Mouse (Mus musculus) monocyte, adult 2 months (primary cell): ENCODE data around the gene Btg1.

Experiments used
- DNase-seq, 2 experiments: peaks; one replicate each; pipeline ENCODE4 v3.0.0; 2022; ENCODE audit warnings: low spot score in 2 of 2, low read depth in 1 of 2

The Btg1 gene

DNA sequence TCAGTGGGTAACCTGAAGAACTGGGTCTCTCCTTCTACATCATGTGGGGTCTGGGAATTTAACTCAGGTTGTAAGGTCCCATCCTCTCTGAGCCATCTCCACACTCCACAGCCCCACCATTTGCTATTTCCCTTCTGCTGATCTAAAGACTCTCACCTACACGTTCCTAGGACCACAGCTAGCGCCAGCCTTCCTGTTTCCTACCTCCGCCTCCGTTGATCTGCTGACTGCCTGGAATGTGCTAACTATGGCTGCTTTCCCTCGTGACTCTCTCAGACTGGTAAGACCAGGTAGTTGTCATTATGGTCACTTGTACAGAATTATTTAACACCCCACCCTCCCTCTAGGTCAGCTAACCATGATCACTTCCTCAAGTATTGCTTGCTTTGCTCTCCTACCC is 13.3 kb downstream of the Btg1 start:
- DNase-seq, result no peak

DNA sequence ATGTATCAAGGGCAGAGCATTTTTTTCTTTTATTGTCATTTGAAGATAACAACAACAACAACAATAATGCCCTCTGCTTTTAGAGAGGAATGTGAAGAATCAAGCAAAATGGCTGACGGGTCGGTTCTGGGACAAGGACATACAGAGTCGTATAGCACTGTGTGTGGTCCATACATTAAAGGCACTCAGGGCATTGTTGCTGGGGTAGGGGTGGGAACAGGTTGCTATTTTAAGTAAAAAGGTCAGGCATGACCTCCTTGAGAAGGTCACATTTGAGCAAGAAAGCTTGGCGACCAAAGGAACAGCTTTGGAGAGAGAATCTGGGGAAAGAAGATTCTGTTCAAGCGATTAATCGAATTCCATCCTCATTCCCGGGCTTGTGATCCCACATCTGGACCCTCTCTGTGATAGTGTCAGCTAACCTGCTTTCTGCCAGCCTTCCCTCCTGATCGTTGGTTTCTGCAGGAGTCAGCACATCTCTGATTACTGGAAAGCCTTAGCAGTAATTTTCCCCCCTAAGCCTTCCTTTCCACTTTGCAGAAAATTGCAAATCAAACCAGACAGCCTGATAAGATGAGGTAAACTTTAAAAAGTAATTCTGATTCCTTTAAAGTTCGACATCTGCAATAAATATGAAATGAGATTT is 14.4 kb downstream of the Btg1 start:
- no peak for DNase-seq

DNA sequence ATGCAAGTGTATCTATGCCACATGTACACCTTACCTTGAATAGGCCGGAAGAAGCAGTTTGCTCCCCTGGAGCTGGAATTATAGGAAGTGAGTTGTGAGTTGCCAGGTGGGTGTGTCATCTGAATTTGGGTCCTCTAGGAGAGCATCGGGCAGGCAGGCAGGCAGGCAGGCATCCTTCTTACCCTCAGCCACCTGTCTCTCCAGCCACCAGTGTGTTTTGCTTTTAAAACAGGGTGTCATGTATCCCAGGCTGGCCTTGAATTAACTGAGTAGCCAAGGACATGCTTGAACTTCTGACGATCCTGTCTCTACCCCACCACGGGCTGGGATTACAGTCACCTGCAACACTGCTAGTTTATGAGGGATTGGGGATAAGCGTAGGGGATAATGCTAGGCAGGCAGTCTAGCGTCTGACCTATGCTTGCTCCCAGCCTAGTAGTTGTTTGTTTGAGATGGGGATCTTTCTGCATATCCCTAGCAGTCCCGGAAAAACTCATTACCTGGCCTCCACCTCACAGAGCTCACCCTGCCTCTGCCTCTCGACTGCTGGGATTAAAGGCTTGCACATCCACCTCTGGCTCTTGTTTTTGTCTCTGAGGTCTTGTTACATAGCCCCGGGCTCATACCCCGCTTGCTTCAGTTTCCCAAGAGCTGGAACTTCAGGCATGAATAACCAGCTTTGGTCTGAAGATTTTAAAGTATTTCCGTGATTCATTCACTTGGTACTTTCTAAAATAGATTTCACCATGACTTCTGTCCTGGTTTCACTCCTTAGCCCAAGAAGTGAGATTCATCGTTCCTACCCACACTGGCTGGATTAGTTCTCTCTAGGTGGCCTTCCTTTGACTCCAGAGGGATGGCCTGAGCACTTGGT is 15.7 kb downstream of the Btg1 start:
- DNase-seq, result no peak

DNA sequence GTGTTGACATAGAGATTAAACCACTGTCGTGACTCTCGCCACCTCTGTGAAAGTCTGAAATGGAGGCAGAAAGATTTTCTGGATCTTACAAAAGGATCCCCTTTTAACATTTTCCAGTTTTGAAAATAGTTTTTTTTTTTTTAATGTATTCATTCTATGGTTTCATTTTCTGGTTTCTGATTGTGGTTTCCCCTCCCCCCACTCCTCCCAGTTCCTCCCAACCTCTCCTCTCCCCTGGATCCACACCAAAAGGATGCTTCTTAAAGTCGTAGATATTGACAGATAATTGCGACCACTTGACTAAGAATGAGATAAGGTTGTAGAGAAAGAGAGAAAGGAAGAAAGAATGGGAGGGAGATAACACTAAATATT is 16.3 kb downstream of the Btg1 start:
- DNase-seq, result no peak

DNA sequence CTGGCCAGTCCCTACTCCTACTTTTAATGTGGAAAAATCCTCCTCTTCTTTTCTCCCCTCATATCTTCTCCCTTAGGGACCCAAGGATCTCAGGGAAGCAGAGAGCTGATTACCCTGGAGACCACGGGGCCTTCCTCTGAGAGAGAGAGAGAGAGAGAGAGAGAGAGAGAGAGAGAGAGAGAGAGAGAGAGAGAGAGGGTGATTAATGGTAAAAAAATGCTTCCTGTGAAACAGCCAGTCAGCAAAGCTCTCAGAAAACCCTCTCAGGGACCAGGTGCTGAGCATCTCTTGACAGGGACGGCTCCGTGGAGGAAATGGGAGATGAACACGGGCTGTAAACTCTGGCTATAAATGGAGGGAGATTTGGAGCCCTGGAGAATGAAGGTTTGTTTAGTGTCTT is 18.7 kb downstream of the Btg1 start:
- no peak for DNase-seq

DNA sequence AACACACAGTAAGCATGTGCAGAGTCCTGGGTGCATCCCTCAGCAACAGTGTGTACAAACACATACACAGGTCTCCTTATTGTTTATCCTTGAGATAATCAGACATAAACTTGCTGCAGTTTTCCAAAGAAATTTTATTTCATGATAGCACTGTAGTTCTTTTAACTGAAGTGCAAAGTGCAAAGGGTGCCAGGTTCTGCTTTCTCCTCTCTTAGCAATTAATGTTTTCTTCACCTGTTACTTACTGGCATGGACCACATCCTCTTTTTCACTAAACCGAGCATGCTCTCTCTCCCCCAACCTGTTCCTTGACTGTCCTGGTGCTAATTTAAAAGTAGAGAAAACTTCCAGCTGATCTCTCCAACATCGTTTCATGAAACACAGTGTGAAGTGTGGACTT is 21.7 kb downstream of the Btg1 start:
- no peak for DNase-seq

DNA sequence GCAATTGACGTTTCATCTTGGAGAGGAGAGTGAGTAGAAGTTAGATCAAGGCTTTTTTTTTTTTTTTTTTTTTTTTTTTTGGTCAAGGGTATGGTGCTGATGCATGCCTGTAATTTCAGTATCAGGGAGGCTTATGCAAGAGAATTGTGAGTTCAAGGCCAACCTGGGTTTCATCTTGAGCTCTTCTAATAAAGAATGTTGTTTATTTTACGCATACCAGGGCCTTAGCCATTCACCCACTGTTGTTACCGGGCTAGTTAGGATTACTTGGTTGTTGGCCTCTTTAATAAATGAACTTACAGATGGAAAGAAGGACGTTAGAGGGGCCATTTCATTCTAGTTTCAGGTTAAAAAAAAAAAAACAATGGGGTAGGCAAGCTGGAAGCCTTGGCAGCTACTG is 25.2 kb downstream of the Btg1 start:
- DNase-seq, result no peak

DNA sequence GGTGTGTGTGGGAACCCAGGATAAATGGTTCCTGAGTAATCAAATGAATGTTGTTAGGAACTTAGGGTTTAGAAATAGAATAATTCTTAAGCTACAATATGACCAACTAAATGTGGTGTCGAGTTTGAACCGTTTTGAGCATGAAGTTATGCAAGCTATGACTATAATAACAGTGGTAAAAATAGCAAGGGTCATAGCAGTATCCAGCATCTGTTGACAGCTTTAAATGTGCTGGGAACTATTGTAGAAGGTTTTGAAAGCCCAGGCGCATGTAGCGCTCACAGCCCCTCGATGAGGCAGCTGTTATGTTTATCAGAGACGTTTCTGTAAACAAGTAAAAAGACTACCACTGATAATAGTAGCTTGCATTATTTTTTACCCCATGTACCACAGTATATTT is 25.9 kb downstream of the Btg1 start:
- DNase-seq, result no peak

DNA sequence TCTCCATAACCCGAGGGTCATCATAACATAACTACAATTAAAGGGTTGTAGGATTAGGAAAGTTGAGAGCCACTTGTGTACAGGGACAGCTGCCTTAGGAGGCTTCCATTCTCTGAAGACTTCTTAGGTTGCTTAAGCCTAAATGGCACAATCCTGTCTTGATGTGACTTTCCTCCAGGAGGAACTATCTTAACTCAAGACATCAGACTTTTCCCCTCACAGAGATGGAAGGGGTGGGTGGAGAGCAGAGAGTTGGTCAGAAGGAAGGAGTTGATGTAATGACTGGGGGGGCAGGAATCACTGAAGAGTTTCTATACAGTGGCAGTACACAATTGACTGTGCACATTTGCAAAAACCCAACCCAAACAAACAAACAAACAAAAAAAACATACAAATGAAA is 28.4 kb downstream of the Btg1 start:
- DNase-seq, result no peak

DNA sequence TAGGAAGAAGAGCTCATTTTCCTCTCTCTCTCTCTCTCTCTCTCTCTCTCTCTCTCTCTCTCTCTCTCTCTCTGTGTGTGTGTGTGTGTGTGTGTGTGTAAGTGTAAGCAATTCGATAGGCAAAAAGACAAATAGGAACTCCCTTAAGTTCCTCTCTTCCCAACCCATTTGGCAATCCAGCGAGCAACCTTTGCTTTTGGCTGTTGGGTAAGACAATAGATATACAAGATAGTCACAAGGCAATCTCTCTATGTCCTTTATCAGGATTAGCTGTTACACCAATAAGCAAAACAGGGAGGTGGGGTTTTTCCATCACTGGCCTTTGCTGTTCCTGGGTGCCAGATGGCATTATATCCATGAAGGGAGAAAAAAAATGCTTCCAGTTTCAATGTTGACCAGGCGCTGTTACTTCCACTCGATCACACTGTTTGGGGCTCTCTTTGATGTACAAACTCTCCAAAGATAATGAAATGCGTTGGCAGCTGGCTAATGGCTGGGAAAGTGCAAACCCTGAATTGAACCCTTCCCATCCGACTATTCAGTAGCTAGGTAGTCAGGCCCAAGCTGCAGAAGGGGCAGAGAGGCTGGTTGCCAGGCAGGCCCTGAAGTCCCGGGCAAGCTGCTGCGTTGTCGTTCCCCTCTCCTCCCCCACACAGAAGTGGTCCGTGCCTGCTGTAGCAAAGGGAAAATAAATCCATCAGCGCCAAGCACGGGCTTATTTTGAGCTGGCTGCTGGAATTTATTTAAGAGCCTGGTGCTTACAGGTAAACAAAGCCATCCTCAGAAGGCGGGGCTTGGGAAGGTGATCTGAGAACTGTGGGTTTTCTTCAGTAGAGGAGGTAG is 29.4 kb downstream of the Btg1 start:
- no peak for DNase-seq

DNA sequence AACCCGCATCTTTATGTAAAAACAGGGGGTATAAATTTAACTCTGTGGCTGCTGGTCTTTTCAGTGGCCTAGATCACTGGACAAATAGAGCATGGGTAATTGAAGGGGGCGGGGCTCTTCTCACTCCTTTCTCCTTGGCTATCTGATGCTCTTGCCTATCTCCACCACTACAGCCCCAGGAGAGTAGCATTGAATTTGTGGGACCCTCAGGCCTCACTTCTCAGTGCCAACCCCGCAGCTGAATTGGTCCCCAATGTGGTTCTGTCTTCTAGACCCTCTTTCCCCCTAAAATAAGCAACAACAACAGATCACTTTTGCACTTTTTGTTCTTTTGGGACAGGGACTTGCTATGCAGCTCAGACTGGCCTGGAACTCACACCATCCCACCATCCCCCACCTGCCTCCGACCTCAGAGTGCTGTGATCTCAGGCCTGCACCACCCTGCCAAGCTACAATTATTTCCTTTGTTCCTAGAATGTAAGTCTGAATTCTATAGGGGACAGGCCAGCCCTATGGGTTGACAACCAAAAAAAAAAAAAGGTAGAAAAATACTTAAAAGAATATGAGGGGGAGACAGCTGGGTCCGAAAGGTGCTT is 30.2 kb downstream of the Btg1 start:
- no peak for DNase-seq

DNA sequence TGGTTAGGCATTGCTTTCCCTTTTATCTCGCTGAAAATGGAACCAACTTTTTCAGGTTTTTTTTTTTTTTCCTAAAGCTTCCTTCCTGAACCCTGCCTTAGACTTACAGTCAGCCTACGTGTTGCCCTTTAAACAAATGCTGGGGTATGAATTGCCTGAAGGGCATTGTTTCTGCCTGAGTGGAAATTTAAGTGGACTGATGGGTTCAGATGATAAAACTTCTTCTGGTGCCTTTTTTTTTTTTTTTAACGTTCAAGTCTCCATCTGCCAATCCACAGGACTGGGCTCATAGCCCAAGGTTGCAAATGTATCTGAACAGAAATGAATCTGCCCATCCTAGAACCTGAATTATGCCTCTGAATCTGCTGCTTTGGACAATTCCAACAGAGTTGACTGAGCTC is 31.4 kb downstream of the Btg1 start:
- no peak for DNase-seq

DNA sequence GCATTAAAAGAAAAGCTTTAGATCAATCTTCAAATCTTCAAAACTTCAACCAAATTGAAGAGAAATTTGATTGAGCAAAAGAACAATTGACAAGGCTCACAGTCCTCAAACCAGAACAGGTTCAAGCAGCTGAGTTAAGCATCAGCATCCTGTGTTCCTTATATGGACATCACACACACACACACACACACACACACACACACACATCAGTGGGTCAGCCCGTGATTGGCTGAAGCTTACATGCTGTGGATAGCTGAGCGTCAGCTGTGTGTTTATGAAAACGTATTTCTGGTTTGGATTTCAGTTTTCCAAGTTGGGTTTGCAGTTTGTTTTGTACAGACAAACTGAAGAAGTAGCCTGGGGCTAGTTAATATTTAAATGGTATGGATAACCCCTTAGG is 32.7 kb downstream of the Btg1 start:
- DNase-seq, result no peak

DNA sequence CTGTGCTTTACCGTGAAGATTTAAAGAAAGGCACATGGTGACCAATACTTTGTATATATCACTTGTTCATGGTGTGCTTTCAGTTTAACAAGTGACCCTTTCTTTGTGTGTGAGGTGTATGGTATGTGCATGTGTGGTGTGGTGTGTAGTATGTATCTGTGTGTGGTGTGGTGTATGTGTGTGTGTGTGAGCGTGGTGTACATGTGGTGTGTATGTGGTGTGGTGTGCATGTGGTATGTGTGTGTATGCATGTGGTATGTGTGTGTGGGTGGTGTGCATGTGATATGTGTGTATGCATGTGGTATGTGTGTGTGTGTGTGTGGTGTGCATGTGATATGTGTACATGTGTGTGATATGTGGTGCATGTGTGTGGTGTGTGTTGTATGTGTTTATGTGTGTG is 35.6 kb downstream of the Btg1 start:
- no peak for DNase-seq

DNA sequence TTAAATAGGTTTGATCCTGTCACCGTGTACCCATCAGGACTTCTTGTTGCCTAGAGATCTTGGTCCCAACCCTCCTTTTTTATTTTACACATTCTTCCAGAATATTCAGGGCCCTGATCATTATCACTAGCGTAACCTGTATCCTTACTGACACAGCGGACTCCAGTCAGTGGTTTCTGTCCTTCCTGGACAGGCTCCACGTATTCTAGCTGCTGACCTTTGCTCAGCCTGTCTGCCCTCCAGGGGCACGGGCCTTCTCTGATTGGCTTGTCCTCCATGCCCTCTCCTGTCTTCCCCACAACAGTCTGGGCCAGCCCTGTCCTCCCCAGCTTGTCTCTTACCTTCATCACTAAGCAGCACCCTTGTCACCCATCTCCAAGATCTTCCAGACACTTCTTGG is 36.2 kb downstream of the Btg1 start:
- DNase-seq, result no peak

DNA sequence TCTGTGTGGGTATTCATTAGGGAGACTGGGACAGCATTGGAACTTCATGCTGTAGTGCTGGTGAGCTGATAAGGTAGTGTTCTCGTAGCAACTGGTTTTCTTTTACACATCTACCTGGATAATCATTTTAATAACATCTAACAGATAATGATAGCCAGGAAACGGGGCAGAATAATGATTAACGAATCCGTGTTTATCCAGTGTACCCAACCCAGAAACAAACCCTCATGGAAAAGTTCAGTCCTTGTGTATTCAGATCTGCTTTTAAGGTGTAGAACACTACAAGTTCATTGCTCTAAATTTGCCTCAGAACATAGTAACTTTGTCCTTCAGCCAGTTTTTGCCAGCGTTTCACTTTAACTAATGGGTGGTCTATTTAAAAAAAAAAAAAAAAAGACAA is 37.3 kb downstream of the Btg1 start:
- DNase-seq, result no peak

DNA sequence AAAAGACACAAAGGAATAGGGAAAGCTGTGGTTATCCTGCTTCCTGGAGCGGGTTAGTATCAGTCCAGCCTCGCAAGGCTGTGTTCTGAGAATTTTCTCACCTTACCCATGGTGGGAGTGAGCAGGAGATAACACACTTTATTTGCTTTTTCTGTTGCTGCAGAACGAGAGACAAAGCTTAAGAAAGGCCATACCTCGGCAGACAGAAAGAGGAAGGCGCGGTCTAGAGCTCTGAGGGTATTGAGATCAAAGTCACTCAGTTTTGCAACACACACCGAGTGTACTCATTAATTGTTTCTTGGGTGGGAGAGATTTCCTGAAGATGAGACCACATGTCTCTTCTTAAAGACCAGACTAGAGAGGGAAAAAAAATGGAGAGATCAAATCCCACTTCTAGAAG is 37.8 kb downstream of the Btg1 start:
- DNase-seq, result no peak

DNA sequence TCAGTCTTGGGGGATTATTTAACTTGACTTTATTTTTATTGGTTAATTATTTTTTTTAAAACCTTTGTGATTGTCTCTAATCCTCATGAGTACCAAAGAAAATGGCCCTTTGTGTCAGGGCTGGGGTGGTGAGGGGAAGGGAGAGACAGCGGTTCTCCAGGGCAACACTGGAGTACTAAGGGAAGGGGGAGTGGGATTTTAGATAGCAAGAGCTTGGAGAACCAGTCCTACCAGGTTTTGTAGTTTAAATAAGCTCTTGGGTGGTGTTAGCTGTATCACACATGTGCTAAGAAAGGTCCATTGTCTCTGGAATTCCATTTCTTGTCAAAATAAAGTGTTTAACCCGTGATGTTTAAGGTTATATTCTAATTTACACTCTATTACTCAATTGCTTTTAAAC is 38.3 kb downstream of the Btg1 start:
- no peak for DNase-seq

DNA sequence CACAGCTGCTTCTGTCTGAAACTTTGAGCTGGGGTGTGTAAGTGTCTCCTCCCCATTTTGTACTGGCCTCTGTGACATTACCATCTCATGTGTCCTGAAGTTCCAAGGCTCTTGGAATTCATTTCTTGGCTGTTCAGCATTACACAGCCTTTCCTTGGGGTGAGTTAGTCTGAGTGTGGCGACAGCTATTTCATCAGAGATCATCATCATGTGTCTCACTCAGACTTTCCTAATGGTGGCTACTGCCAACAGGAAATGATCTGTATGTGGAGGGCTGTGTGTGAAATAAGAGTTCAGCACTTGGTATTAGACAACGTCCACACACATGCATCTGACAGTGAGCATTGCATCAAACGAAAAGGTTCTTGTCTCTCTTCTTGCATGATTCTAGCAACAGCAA is 39.4 kb downstream of the Btg1 start:
- no peak for DNase-seq

DNA sequence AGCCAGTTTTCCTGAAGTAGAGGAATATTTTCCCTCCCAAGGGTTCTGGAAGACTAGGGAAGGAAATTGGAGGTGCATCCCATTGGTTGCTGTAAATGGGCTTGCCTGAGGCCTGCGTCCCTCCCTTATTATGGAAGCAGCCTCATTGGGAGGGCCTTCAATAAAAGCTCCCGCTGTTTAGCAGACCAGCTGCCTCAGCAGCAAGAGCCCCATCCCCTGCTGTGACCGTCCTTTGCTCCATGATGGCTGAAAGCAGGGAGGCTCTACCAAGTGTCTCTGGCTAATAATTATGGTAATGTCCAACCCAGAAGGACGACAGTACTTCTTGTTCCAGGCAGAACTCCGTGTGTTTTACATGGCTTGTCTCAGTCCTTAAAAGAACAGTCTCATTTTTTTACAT is 42.1 kb downstream of the Btg1 start:
- no peak for DNase-seq

DNA sequence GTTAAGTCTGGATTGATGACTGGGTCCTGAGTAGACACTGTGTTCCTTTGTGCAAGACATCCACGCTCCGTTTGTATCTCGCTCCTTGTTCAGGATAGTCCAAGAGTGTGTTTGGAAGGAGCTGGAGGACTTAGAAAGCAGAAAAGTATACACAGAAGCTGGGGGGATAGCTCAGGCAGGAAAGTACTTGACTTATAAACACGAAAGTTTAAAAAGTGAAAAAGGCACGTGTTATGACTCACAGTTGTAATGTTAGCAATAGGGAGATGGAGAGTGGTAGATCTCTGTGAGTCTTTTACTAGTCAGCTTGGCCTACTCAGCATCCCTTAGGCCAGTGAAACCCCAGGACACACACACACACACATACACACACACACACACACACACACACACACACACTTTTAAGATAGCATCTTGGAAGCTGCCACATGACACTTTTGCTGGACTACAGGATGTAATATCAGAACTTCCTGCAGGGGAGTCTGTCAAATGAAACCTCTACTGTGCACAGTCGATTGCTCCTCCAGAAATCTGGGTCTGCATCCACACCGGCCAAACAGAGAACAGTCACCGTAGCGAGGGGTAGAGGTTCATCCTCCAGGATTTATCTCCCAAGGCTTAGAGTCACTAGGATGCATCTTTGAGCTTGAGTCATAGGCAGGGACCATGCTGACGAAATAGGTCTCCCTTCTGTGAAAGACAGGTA is 43.6 kb downstream of the Btg1 start:
- DNase-seq, result no peak
